Mouse (Mus musculus) liver, adult 2 months (tissue): Measurements from ENCODE around the gene Asic5. TPM values are rescaled to one million over a fixed set of nuclear protein-coding genes. Genes with fewer than 3 reads are reported as not detected.

Experiments
- DNase-seq: peaks from one replicate; pipeline ENCODE4 v3.0.0-alpha.2; 2011; ENCODE audit warnings: low read depth, low spot score; ENCODE audit errors: extremely low read depth
- H3K27ac ChIP-seq: fragments of 200-500 bp; replicated peaks from 2 replicates; pipeline ENCODE4 v1.5.1; 2012; ENCODE audit warnings: low read depth, mild to moderate bottlenecking, control low read depth, inconsistent platforms, low read length; ENCODE audit not compliant: insufficient read depth
- H3K27me3 ChIP-seq: fragments of 200-500 bp; 2 replicates; pipeline ENCODE4 v1.6.1; 2012; ENCODE audit warnings: mild to moderate bottlenecking, moderate library complexity, low read length, inconsistent platforms; ENCODE audit not compliant: control insufficient read depth, insufficient read depth
- H3K36me3 ChIP-seq: fragments of 200-500 bp; 2 replicates; pipeline ENCODE4 v1.6.1; 2012; ENCODE audit warnings: low read length, inconsistent platforms; ENCODE audit not compliant: control insufficient read depth, insufficient read depth
- H3K4me1 ChIP-seq: fragments of 200-500 bp; 2 replicates; pipeline ENCODE4 v1.6.1; 2011; ENCODE audit warnings: low read length; ENCODE audit not compliant: control insufficient read depth, insufficient read depth
- H3K4me3 ChIP-seq: fragments of 200-500 bp; 2 replicates; pipeline ENCODE4 v1.5.1; 2011; ENCODE audit warnings: low read depth, mild to moderate bottlenecking, control low read depth, low read length, moderate library complexity; ENCODE audit not compliant: insufficient read depth
- H3K79me2 ChIP-seq: fragments of 200-500 bp; 2 replicates; pipeline ENCODE4 v1.6.1; 2012; ENCODE audit warnings: inconsistent platforms, mild to moderate bottlenecking, low read length, moderate library complexity; ENCODE audit not compliant: control insufficient read depth, insufficient read depth
- H3K9ac ChIP-seq: fragments of 200-500 bp; 2 replicates; pipeline ENCODE4 v1.6.1; 2012; ENCODE audit warnings: low read depth, mild to moderate bottlenecking, control low read depth, inconsistent platforms, low read length
- CTCF ChIP-seq: fragments of 200-500 bp; IDR thresholded peaks from 2 replicates; pipeline ENCODE4 v1.5.1; 2011; ENCODE audit warnings: low read depth, low read length, control low read depth
- POLR2A ChIP-seq: fragments of 200-500 bp; IDR thresholded peaks from 2 replicates; pipeline ENCODE4 v1.6.1; 2011; ENCODE audit warnings: low read length, control low read depth; ENCODE audit not compliant: insufficient read depth; ENCODE audit errors: extremely low read depth
- WGBS: fragments of 180-500 bp; shearing (Covaris S2); methylation state at CpG from one replicate; pipeline ENCODE4 v1.1.7; 2018; 5-methylcytosine and 5-hydroxymethylcytosine counted together
- polyA plus RNA-seq: library from polyadenylated mRNA; depleted of rRNA; stranded (reverse); fragments of >200 nt; gene quantifications from 2 replicates; pipeline ENCODE4 v1.2.3, GENCODE M21; 2012
- total RNA-seq: library from RNA; depleted of rRNA; stranded (reverse); fragments of >200 nt; gene quantifications from 2 replicates; pipeline ENCODE4 v1.2.3, GENCODE M21; 2014

Asic5 gene
- total and polyA plus RNA-seq, 2 experiments, result 1.1 to 8.7 TPM

DNA sequence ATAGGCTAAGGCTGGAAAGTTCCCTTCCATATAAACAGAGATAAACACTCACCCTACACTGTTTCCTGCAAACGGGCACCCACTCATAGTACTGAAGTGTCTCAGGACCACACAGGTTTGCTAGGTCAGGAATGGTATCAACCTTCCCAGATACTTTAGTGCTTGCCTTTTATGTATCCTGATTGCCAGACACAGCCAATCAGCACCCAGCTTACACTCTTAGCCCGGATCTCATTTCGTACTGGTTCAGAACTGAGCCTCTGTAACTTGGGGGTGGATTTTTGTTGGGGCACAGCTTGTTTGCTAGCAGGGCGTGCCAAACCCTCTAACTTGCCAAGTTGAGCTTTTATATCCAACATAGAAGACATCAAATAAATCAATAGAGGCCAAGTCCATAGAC is 6.5 kb upstream of the Asic5 start:
- Histone ChIP-seq H3K36me3 (peaks cover 30% of the 10 kb centered on the region), H3K79me2 (0 out of 2 replicates have a peak, but pooled peaks cover 4% of the 10 kb centered on the region), H3K27me3 (no peaks in the 10 kb centered on the region), H3K27ac (no peak overlapping the region), H3K9ac (no peak overlapping the region), H3K4me1 (peaks cover 15% of the 10 kb centered on the region), H3K4me3 (peak overlapping the region; percentile 69; the same call in 1 of the 2 replicates)
- TF ChIP-seq POLR2A (peak; percentile 80; the same call in 1 of the 2 replicates), CTCF (no peak)
- WGBS, result 10% methylated on average over 4 of the region's 4 CpGs
- DNase-seq, result peak; percentile 100

DNA sequence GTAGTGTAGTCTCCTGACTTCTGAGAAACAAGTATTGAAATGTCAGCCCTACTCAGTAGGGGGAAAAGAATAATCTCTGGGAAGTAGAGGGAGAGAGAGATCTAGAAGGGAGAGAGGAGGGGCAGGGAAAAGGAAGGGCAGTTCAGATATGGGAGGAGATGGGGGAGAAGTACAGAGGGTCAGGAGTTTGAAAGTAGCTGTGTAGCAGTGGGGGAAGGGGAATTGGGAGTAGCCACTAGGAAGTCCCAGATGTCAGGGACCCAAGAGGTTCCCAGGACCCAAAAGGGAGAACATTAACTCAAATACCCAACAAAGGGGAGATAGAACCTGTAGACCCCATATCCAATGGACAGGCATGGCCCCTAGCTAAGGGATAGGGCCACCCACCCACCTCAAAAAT is 6.0 kb upstream of the Asic5 start, which contains the start of gene Tdo2:
Gene Tdo2 (minus strand): TSS at position 101 of the 400 bp plus-strand sequence.
- DNase-seq, result no peak
- TF ChIP-seq POLR2A (no peak), CTCF (no peak)
- peak within 1 kb of the TSS; percentile 69 for H3K4me3 ChIP-seq
- H3K36me3 ChIP-seq, result peaks cover 28% of the 10 kb centered on the region
- H3K27me3 ChIP-seq, result no peaks in the 10 kb centered on the region
- H3K27ac ChIP-seq, result peak within 1 kb of the TSS; percentile 94
- H3K9ac ChIP-seq, result peak within 1 kb of the TSS; percentile 81
- 0 out of 2 replicates have a peak, but pooled peaks cover 4% of the 10 kb centered on the region for H3K79me2 ChIP-seq
- H3K4me1 ChIP-seq, result peaks cover 16% of the 10 kb centered on the region

DNA sequence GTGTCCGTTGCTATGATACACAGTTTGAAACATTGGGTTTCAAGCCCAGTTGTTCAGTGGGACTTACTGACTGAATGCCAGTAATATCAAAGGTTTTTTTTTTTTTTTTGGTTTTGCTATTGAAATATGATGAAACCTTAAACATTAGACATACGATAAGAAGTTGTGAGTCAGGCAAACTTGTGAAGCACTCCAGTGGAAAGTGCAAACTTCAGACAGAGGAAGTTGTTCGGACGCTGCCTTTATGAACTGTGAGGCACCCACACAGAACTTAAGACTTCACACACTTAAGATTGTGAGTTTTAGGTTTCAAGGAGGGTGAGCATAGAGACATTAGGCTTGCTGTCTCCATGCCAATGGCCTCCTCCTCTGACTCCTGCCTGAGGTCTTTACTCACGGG is 514 bp upstream of the Asic5 start:
- Histone ChIP-seq H3K27me3 (no peaks in the 10 kb centered on the region), H3K9ac (no peak overlapping the region), H3K36me3 (no peaks in the 10 kb centered on the region), H3K4me1 (peaks cover 38% of the 10 kb centered on the region), H3K79me2 (0 out of 2 replicates have a peak, but pooled peaks cover 4% of the 10 kb centered on the region), H3K4me3 (no peak overlapping the region), H3K27ac (peak overlapping the region; percentile 83)
- TF ChIP-seq POLR2A, result no peak
- no peak for TF ChIP-seq CTCF
- WGBS, result 51% methylated on average over 5 of the region's 5 CpGs
- peak; percentile 58 for DNase-seq

DNA sequence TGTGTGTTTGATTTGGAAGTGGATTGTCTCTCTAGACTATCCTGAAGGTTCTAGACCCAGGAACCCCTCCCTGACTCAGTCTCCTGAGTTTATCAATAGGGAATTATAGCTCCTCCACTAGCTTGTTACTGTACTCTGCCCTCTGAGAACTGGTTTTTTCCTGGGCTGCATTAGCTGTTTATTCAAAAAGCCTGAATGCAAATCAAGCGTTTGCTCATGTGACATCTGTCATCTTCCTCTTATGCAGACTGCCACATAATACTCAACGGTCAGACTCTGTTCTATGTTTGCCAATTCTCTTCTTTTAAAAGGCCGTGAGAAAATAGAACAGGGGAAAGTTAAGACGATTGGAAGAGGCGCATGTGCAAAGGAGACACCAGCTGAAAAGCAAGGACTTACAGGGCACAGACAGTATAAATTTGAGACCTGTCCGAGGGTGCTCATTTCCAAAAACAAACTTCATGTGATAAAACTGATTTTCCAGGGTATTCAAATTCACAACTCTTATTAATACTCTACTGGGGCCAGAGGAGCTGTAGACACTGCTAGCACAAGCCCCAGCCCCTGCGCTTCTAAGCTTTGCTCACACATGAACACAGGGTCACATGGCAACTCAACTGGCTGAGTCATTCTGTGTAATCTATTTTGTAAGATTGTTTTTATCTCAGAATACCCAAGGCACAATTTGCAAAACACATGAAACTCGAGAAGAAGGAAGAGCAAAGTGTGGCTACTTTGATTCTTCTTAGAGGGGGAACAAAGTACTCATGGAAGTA is 1.2 kb downstream of the Asic5 start:
- H3K4me1 ChIP-seq, result peaks cover 41% of the 10 kb centered on the region
- H3K36me3 ChIP-seq, result no peaks in the 10 kb centered on the region
- H3K79me2 ChIP-seq, result no peaks in the 10 kb centered on the region
- 0 out of 2 replicates have a peak overlapping the region, but pooled peaks have one; percentile 23 for H3K4me3 ChIP-seq
- peak overlapping the region; percentile 98 for H3K27ac ChIP-seq
- 26% methylated on average over 8 of the region's 8 CpGs for WGBS
- TF ChIP-seq POLR2A (no peak), CTCF (no peak)
- no peaks in the 10 kb centered on the region for H3K27me3 ChIP-seq
- DNase-seq, result peak; percentile 87
- H3K9ac ChIP-seq, result peak overlapping the region; percentile 66

DNA sequence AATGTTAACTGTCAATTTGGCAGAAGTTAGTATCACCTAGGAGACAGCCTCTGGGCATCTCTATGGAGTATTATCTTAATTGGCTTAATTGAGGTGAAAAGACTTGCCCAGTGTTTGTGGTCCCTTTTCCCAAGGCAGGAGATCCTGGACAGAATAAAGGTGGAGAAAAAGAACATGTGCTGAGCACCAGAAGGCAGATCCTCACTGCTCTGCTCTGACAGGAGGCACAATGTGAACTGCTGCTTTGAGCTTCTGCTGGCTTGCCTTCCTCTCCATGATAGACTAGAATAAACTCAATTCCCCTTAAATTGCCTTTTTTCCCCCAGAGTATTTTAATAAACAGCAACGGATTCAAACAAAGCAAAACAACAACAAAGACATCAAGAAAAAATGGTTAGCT is 3.0 kb downstream of the Asic5 start:
- TF ChIP-seq CTCF (no peak), POLR2A (no peak)
- no peak overlapping the region for H3K9ac ChIP-seq
- DNase-seq, result no peak
- peaks cover 47% of the 10 kb centered on the region for H3K4me1 ChIP-seq
- no peaks in the 10 kb centered on the region for H3K36me3 ChIP-seq
- peak overlapping the region; percentile 57; the same call in 1 of the 2 replicates for H3K27ac ChIP-seq
- H3K79me2 ChIP-seq, result no peaks in the 10 kb centered on the region
- WGBS, result 56% methylated on average over 1 of the region's 1 CpGs
- H3K27me3 ChIP-seq, result no peaks in the 10 kb centered on the region
- H3K4me3 ChIP-seq, result no peak overlapping the region

DNA sequence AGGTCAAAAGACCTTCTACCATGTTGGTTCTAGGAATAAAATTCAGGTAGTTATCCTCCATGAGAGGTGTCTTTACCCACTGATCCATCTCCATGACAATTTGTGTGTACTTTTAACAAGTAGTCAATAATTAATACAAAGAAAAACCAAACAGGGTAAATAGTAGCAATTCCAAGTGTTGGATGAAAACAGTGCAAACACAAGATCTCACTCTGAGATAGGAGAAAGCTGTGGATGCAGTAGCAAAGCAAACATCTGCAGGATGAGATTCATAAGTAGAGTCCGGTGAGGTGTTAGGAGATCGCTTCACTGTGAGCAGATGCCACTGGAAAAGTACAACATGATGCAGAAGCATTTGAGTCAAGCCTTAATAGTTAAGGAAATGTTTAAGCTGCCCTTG is 4.0 kb downstream of the Asic5 start:
- no peaks in the 10 kb centered on the region for H3K36me3 ChIP-seq
- H3K9ac ChIP-seq, result no peak overlapping the region
- TF ChIP-seq CTCF (no peak), POLR2A (no peak)
- no peak overlapping the region for H3K4me3 ChIP-seq
- H3K27ac ChIP-seq, result no peak overlapping the region; the same call in 1 of the 2 replicates
- WGBS, result 15% methylated on average over 2 of the region's 2 CpGs
- no peaks in the 10 kb centered on the region for H3K79me2 ChIP-seq
- H3K27me3 ChIP-seq, result no peaks in the 10 kb centered on the region
- peaks cover 44% of the 10 kb centered on the region for H3K4me1 ChIP-seq
- peak; percentile 84 for DNase-seq
